In the genomic region with DNA sequence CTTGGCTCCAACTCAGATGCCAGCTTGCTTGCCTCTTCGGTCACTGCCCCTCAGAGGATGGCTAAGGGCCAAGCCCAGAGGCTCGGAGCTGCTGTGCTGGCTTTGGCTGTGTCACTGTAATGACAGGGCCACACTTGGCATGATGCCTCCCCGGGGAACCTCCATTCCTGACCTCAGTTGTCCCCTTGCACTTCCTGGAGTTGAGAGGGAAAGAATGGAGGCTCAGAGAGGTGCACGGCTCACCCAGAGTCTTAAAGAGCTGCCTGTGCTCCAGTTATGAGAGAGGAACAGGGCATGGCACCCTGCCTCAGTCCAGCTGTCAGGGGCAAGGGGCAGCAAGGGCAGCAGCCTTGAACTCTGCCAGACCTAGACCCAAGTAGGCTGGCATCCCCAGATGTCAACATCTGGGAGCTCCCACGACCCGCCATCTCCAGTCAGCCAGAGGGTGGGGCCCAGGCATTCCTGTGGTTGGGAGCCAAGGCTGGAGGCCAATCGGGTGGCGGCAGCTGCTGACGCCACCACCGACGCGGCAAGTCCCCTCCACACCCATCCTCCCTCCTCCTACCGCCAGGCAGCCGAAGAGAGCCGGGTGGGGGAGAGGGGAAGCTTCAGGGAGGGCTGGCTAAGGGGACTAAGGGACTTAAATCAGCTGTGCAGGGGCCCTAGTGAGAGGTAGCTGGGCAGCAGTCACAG, we compare ENCODE assay signal across 8 mouse cellular contexts. TPM values are rescaled to one million over a fixed set of nuclear protein-coding genes. Genes with fewer than 3 reads are reported as not detected.
A peak's percentile ranks its signal among the peaks of the same experiment; 100 is the strongest.
DNase-seq lines count a peak whose midpoint lies in the region; ATAC-seq and TF ChIP-seq lines count a peak whose summit lies in the region.

No protein-coding gene starts in this region.

- 11% methylated on average over 15 of the region's 15 CpGs for WGBS in heart, embryonic 11.5 days (ENCODE audit: insufficient replicate concordance)
- 9% methylated on average over 15 of the region's 15 CpGs for WGBS in kidney, embryonic 16.5 days
- WGBS in liver, adult 2 months = 5% methylated on average over 15 of the region's 15 CpGs

- peak overlapping the region; percentile 68 for H3K4me2 ChIP-seq in heart, embryonic 11.5 days
- H3K4me2 ChIP-seq in kidney, embryonic 16.5 days (replicated peaks; ENCODE audit: low read depth, low read length) = peak overlapping the region; percentile 72

- H3K36me3 ChIP-seq in heart, embryonic 11.5 days (ENCODE audit: control insufficient read depth, insufficient read depth, low read length) = peaks cover 48% of the 10 kb centered on the region
- peaks cover 55% of the 10 kb centered on the region for H3K36me3 ChIP-seq in kidney, embryonic 16.5 days (ENCODE audit: insufficient read depth, low read length)
- no peaks in the 10 kb centered on the region for H3K36me3 ChIP-seq in liver, adult 2 months (ENCODE audit: control insufficient read depth, insufficient read depth, low read length)

- H3K4me1 ChIP-seq in heart, embryonic 11.5 days (ENCODE audit: control insufficient read depth, insufficient read depth, low read length) = peaks cover 34% of the 10 kb centered on the region
- peaks cover 25% of the 10 kb centered on the region for H3K4me1 ChIP-seq in kidney, embryonic 16.5 days (ENCODE audit: insufficient read depth, low read length)
- H3K4me1 ChIP-seq in liver, adult 2 months (ENCODE audit: control insufficient read depth, insufficient read depth, low read length) = peaks cover 16% of the 10 kb centered on the region

- peak overlapping the region; percentile 62 for H3K9ac ChIP-seq in heart, embryonic 11.5 days (ENCODE audit: low read depth, low read length)
- H3K9ac ChIP-seq in kidney, embryonic 16.5 days (replicated peaks; ENCODE audit: low read length) = peak overlapping the region; percentile 71
- peak overlapping the region; percentile 34 for H3K9ac ChIP-seq in liver, adult 2 months (ENCODE audit: low read depth, low read length)

- no peak for TF ChIP-seq POLR2A in liver, adult 2 months (IDR thresholded peaks at IDR 0.05; ENCODE audit: extremely low read depth, insufficient read depth, low read length)

- H3K27me3 ChIP-seq in heart, embryonic 11.5 days (ENCODE audit: control insufficient read depth, insufficient read depth, low read length) = no peaks in the 10 kb centered on the region
- H3K27me3 ChIP-seq in kidney, embryonic 16.5 days (ENCODE audit: insufficient read depth, low read length) = no peaks in the 10 kb centered on the region
- no peaks in the 10 kb centered on the region for H3K27me3 ChIP-seq in liver, adult 2 months (ENCODE audit: control insufficient read depth, insufficient read depth, low read length)

- TF ChIP-seq CTCF in liver, adult 2 months (IDR thresholded peaks at IDR 0.05; ENCODE audit: low read depth, low read length) = no peak

- DNase-seq in 3134 (ENCODE audit: extremely low read depth, insufficient read length, low spot score) = peak; percentile 94
- DNase-seq in brain, embryonic 18.5 days (ENCODE audit: low read depth, low spot score) = peak; percentile 69
- peak; percentile 95 for DNase-seq in liver, adult 2 months (ENCODE audit: extremely low read depth, low read depth, low spot score)
- peak; percentile 79 for DNase-seq in testis, postnatal 10 days (ENCODE audit: low spot score)

- H3K9me3 ChIP-seq in heart, embryonic 11.5 days (replicated peaks; ENCODE audit: control insufficient read depth, low read length) = no peaks in the 10 kb centered on the region
- no peaks in the 10 kb centered on the region for H3K9me3 ChIP-seq in kidney, embryonic 16.5 days (ENCODE audit: low read length)

- H3K27ac ChIP-seq in heart, embryonic 11.5 days (ENCODE audit: low read depth, low read length) = peak overlapping the region; percentile 73
- H3K27ac ChIP-seq in kidney, embryonic 16.5 days (ENCODE audit: low read length) = peak overlapping the region; percentile 85
- peak overlapping the region; percentile 77 for H3K27ac ChIP-seq in liver, adult 2 months (replicated peaks; ENCODE audit: insufficient read depth, low read depth, low read length)

- peak overlapping the region; percentile 33 for H3K4me3 ChIP-seq in heart, embryonic 11.5 days (ENCODE audit: low read depth, low read length)
- H3K4me3 ChIP-seq in kidney, embryonic 16.5 days (ENCODE audit: low read length) = peak overlapping the region; percentile 48
- peak overlapping the region; percentile 47; the same call in 1 of the 2 replicates for H3K4me3 ChIP-seq in liver, adult 2 months (ENCODE audit: insufficient read depth, low read depth, low read length)

- ATAC-seq in erythroid progenitor cell, adult 5-6 weeks (replicated peaks; ENCODE audit: low FRiP score, poor library complexity, severe bottlenecking) = peak; percentile 67
- peak; percentile 40; the same call in 1 of the 2 replicates for ATAC-seq in heart, embryonic 11.5 days (replicated peaks; ENCODE audit: insufficient number of reproducible peaks, low FRiP score, low TSS enrichment)
- peak; percentile 80 for ATAC-seq in kidney, embryonic 16.5 days (ENCODE audit: low FRiP score, low TSS enrichment)
- peak; percentile 62 for ATAC-seq in monocyte, adult 5-6 weeks (replicated peaks; ENCODE audit: insufficient number of reproducible peaks, low FRiP score, low TSS enrichment, poor library complexity, severe bottlenecking)

- 0 out of 2 replicates have a peak, but pooled peaks cover 7% of the 10 kb centered on the region for H3K79me2 ChIP-seq in liver, adult 2 months (ENCODE audit: control insufficient read depth, insufficient read depth, low read length)

RNA-seq across cellular contexts. Expression of a gene that starts 34.4 kb away (rescaled TPM):
- 76.8 and 82.6 TPM in 2 replicates for total RNA-seq in erythroid progenitor cell, adult 5-6 weeks (2015; ENCODE audit: low replicate concordance)
- 65.7 and 71.1 TPM in 2 replicates for total RNA-seq in erythroid progenitor cell, adult 5-6 weeks (2017; ENCODE audit: low replicate concordance)
- polyA plus RNA-seq in heart, embryonic 11.5 days (2014; fragmentation: Nextera tagmentation; extraction: Ambion mirVana) = 6.7 and 8.3 TPM in 2 replicates
- polyA plus RNA-seq in kidney, embryonic 16.5 days (2015; fragmentation: Nextera tagmentation; extraction: Ambion mirVana) = 6.0 and 6.2 TPM in 2 replicates
- 2.8 and 4.5 TPM in 2 replicates for total RNA-seq in liver, adult 2 months (2014; rRNA removed)
- 11.3 and 13.6 TPM in 2 replicates for polyA plus RNA-seq in liver, adult 2 months (2012; rRNA removed)
- 4.7 to 5.8 TPM (median 5.0 TPM) in 3 replicates for total RNA-seq in monocyte, adult 5-6 weeks (2017)

RNA-seq across cellular contexts. Expression of a gene that starts 50.4 kb away (rescaled TPM):
- total RNA-seq in erythroid progenitor cell, adult 5-6 weeks (2015; ENCODE audit: low replicate concordance) = not detected in 2 replicates
- not detected in 2 replicates for total RNA-seq in erythroid progenitor cell, adult 5-6 weeks (2017; ENCODE audit: low replicate concordance)
- polyA plus RNA-seq in heart, embryonic 11.5 days (2014; fragmentation: Nextera tagmentation; extraction: Ambion mirVana) = 0.11 TPM in 1 of 2 replicates, not detected in the other
- polyA plus RNA-seq in kidney, embryonic 16.5 days (2015; fragmentation: Nextera tagmentation; extraction: Ambion mirVana) = 0.75 and 1.3 TPM in 2 replicates
- not detected in 2 replicates for total RNA-seq in liver, adult 2 months (2014; rRNA removed)
- polyA plus RNA-seq in liver, adult 2 months (2012; rRNA removed) = not detected in 2 replicates
- total RNA-seq in monocyte, adult 5-6 weeks (2017) = not detected in 3 replicates

Comparison
In these comparisons a context has a peak if more than half of its experiments do, and no peak if none do; other contexts are left out.
1. Peak in every context shown above with its lines: DNase-seq, ATAC-seq, H3K4me3 ChIP-seq and H3K27ac ChIP-seq.